ENCODE assay signal across 16 mouse cellular contexts in the genomic region with DNA sequence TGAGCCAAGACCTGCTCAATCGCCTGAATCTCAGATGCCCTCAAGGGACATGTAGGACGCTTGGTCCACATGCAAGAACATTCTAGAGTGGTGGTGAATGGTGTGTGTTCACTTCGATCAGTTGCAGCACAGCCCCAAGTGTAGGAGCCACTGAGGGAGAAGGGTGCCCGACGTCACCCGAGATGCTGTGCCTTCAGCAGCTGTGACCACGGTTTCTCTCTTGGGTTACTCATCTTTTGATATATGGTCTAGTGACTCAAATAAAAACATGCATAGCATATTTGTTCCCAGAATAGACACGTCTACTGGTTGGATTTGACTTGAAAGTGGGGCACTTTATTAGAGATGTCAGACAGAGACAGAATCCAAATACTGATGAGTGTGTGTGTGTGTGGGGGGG.
"Had no signal": no experiment of that assay in that cellular context is flagged by ENCODE, and none has a peak within 500 bp of the region (broad histone marks: within the 10 kb centered on the region; RNA-seq: fewer than 3 reads in every experiment).

No protein-coding gene starts in this region.

- H3K27ac ChIP-seq: midbrain, embryonic 10.5 days; midbrain, embryonic 12.5 days; neural tube, embryonic 13.5 days; neural tube, embryonic 15.5 days; stomach, embryonic 15.5 days; stomach, postnatal 0 days had no signal

- H3K4me3 ChIP-seq: midbrain, embryonic 10.5 days; midbrain, embryonic 12.5 days; myocyte; neural tube, embryonic 13.5 days; neural tube, embryonic 15.5 days; stomach, embryonic 15.5 days had no signal

- DNase-seq: lung, adult 18-20 months; lung, embryonic 14.5 days; lung, postnatal 10 days; lung, postnatal 4 days; midbrain, embryonic 14.5 days; right cerebral cortex, postnatal 25 days; thymus, adult 2 months; thymus, postnatal 25 days; thymus, postnatal 4 days had no signal

- H3K4me1 ChIP-seq: midbrain, embryonic 12.5 days; stomach, embryonic 15.5 days had no signal
